12 mouse cellular contexts compared by ENCODE assay signal in genomic region chr6:108466061-108466531, GRCm38 (mm10).
DNase-seq lines count a peak whose midpoint lies in the region; ATAC-seq lines count a peak whose summit lies in the region.
"Had no signal": no experiment of that assay in that cellular context is flagged by ENCODE, and none has a peak within 500 bp of the region (broad histone marks: within the 10 kb centered on the region; RNA-seq: fewer than 3 reads in every experiment).

No protein-coding gene starts in this region.

- no peaks in the 10 kb centered on the region for H3K27me3 ChIP-seq in liver, embryonic 12.5 days (replicated peaks)
- H3K27me3 ChIP-seq in midbrain, embryonic 13.5 days = no peaks in the 10 kb centered on the region
- no peaks in the 10 kb centered on the region for H3K27me3 ChIP-seq in hindbrain, embryonic 11.5 days (ENCODE audit: control insufficient read depth, insufficient read depth, low read length)
- H3K27me3 ChIP-seq: embryonic facial prominence, embryonic 12.5 days; hindbrain, embryonic 15.5 days; Patski had no signal

- peak; percentile 23; the same call in 1 of the 2 replicates for ATAC-seq in liver, embryonic 12.5 days
- peak; percentile 75 for ATAC-seq in monocyte, adult 5-6 weeks (replicated peaks; ENCODE audit: insufficient number of reproducible peaks, low FRiP score, low TSS enrichment, poor library complexity, severe bottlenecking)
- no peak for ATAC-seq in midbrain, embryonic 13.5 days
- no peak for ATAC-seq in hindbrain, embryonic 11.5 days (ENCODE audit: low FRiP score)
- ATAC-seq: Patski had no signal

- H3K4me2 ChIP-seq in liver, embryonic 12.5 days = no peak overlapping the region
- H3K4me2 ChIP-seq in midbrain, embryonic 13.5 days (replicated peaks) = no peak overlapping the region
- no peak overlapping the region for H3K4me2 ChIP-seq in hindbrain, embryonic 11.5 days (replicated peaks; ENCODE audit: low read depth, low read length)
- H3K4me2 ChIP-seq: embryonic facial prominence, embryonic 12.5 days; hindbrain, embryonic 15.5 days had no signal

- peak; percentile 32 to 73 for DNase-seq in adrenal gland, adult (ENCODE audit: inconsistent age in 2 of 2, low spot score in 1 of 2)
- DNase-seq in adrenal gland, postnatal 25 days = no peak
- peak; percentile 65 for DNase-seq in CD4-positive helper T cell, adult 2 months (ENCODE audit: low read depth, low spot score)
- no peak for DNase-seq in left cerebral cortex, postnatal 36 days (ENCODE audit: low spot score in 2 of 2)
- no peak for DNase-seq in hindbrain, embryonic 11.5 days (ENCODE audit: low spot score)
- DNase-seq: right cerebral cortex, postnatal 4 days had no signal

- 45% methylated on average over 8 of the region's 8 CpGs for WGBS in liver, embryonic 12.5 days (ENCODE audit: insufficient replicate concordance)
- 86% methylated on average over 8 of the region's 8 CpGs for WGBS in midbrain, embryonic 13.5 days
- 79% methylated on average over 8 of the region's 8 CpGs for WGBS in hindbrain, embryonic 11.5 days

- intact Hi-C loops in left cerebral cortex, postnatal 36 days (cut with DNase I) = no loop called here

- no peaks in the 10 kb centered on the region for H3K9me3 ChIP-seq in liver, embryonic 12.5 days (replicated peaks)
- H3K9me3 ChIP-seq in midbrain, embryonic 13.5 days = no peaks in the 10 kb centered on the region
- no peaks in the 10 kb centered on the region for H3K9me3 ChIP-seq in hindbrain, embryonic 11.5 days (ENCODE audit: control insufficient read depth, low read length)
- H3K9me3 ChIP-seq: embryonic facial prominence, embryonic 12.5 days; hindbrain, embryonic 15.5 days had no signal

- H3K36me3 ChIP-seq in liver, embryonic 12.5 days = no peaks in the 10 kb centered on the region; the same call in 1 of the 2 replicates
- no peaks in the 10 kb centered on the region for H3K36me3 ChIP-seq in midbrain, embryonic 13.5 days
- H3K36me3 ChIP-seq in hindbrain, embryonic 11.5 days (ENCODE audit: control insufficient read depth, insufficient read depth, low read length) = no peaks in the 10 kb centered on the region
- H3K36me3 ChIP-seq: embryonic facial prominence, embryonic 12.5 days; hindbrain, embryonic 15.5 days had no signal

- H3K4me1 ChIP-seq in liver, embryonic 12.5 days = 0 out of 2 replicates have a peak, but pooled peaks cover 5% of the 10 kb centered on the region
- H3K4me1 ChIP-seq in midbrain, embryonic 13.5 days (replicated peaks) = peaks cover 2% of the 10 kb centered on the region; the same call in 1 of the 2 replicates
- no peaks in the 10 kb centered on the region for H3K4me1 ChIP-seq in hindbrain, embryonic 11.5 days (replicated peaks; ENCODE audit: control insufficient read depth, insufficient read depth, low read length)
- H3K4me1 ChIP-seq: hindbrain, embryonic 15.5 days had no signal

- H3K27ac ChIP-seq in liver, embryonic 12.5 days = no peak overlapping the region
- H3K27ac ChIP-seq in midbrain, embryonic 13.5 days = no peak overlapping the region
- H3K27ac ChIP-seq in hindbrain, embryonic 11.5 days (ENCODE audit: low read depth, low read length) = no peak overlapping the region
- H3K27ac ChIP-seq: embryonic facial prominence, embryonic 12.5 days; hindbrain, embryonic 15.5 days had no signal

- H3K4me3 ChIP-seq in liver, embryonic 12.5 days = no peak overlapping the region
- H3K4me3 ChIP-seq in midbrain, embryonic 13.5 days (replicated peaks) = no peak overlapping the region
- H3K4me3 ChIP-seq in hindbrain, embryonic 11.5 days (ENCODE audit: low read depth, low read length) = no peak overlapping the region
- H3K4me3 ChIP-seq: embryonic facial prominence, embryonic 12.5 days; hindbrain, embryonic 15.5 days had no signal

- H3K9ac ChIP-seq in liver, embryonic 12.5 days = no peak overlapping the region
- no peak overlapping the region for H3K9ac ChIP-seq in midbrain, embryonic 13.5 days (replicated peaks)
- no peak overlapping the region for H3K9ac ChIP-seq in hindbrain, embryonic 11.5 days (ENCODE audit: low read depth, low read length)
- H3K9ac ChIP-seq: embryonic facial prominence, embryonic 12.5 days; hindbrain, embryonic 15.5 days had no signal

Comparison
In these comparisons a context has a peak if more than half of its experiments do, and no peak if none do; other contexts are left out.
1. DNase-seq: peak in adrenal gland, adult (2 of 2) and CD4-positive helper T cell, adult 2 months (single experiment); none in adrenal gland, postnatal 25 days (single experiment), left cerebral cortex, postnatal 36 days (0 of 2) and hindbrain, embryonic 11.5 days (single experiment).
2. ATAC-seq: peak in liver, embryonic 12.5 days (single experiment) and monocyte, adult 5-6 weeks (single experiment); none in midbrain, embryonic 13.5 days (single experiment) and hindbrain, embryonic 11.5 days (single experiment).